Mouse (Mus musculus) thymus, adult 2 months (tissue): ENCODE data around the gene Foxn1. TPM values are rescaled to one million over a fixed set of nuclear protein-coding genes. Genes with fewer than 3 reads are reported as not detected.
A peak's percentile ranks its signal among the peaks of the same experiment; 100 is the strongest.

Experiments used
- DNase-seq: peaks from one replicate; pipeline ENCODE4 v3.0.0; 2021
- H3K27ac ChIP-seq: fragments of 200-500 bp; 2 replicates; pipeline ENCODE4 v1.5.1; 2012; ENCODE audit warnings: low read length, control low read depth; ENCODE audit not compliant: control insufficient read depth, insufficient read depth
- H3K27me3 ChIP-seq: fragments of 200-500 bp; 2 replicates; pipeline ENCODE4 v1.6.1; 2012; ENCODE audit warnings: mild to moderate bottlenecking, low read length, moderate library complexity, mixed read lengths; ENCODE audit not compliant: control insufficient read depth, insufficient read depth
- H3K36me3 ChIP-seq: fragments of 200-500 bp; 2 replicates; pipeline ENCODE4 v1.6.1; 2012; ENCODE audit warnings: mild to moderate bottlenecking, low read length, moderate library complexity; ENCODE audit not compliant: control insufficient read depth, insufficient read depth
- H3K4me1 ChIP-seq: fragments of 200-500 bp; replicated peaks from 2 replicates; pipeline ENCODE4 v1.6.1; 2012; ENCODE audit warnings: low read length; ENCODE audit not compliant: control insufficient read depth, insufficient read depth
- H3K4me3 ChIP-seq: fragments of 200-500 bp; 2 replicates; pipeline ENCODE4 v1.5.1; 2012; ENCODE audit warnings: mild to moderate bottlenecking, low read length, control low read depth, moderate library complexity; ENCODE audit not compliant: control insufficient read depth, insufficient read depth
- CTCF ChIP-seq: fragments of 200-500 bp; IDR thresholded peaks from 2 replicates; pipeline ENCODE4 v1.5.1; 2012; ENCODE audit warnings: mild to moderate bottlenecking, control low read depth, low read length, moderate library complexity, borderline replicate concordance; ENCODE audit not compliant: control insufficient read depth, poor library complexity, insufficient read depth; ENCODE audit errors: extremely low read depth
- POLR2A ChIP-seq: fragments of 200-500 bp; IDR thresholded peaks from 2 replicates; pipeline ENCODE4 v1.6.1; 2012; ENCODE audit warnings: mild to moderate bottlenecking, low read length, control low read depth, moderate library complexity; ENCODE audit not compliant: control insufficient read depth, poor library complexity, insufficient read depth; ENCODE audit errors: extremely low read depth
- WGBS: fragments of 180-500 bp; shearing (Covaris S2); methylation state at CpG from one replicate; pipeline ENCODE4 v1.1.7; 2018; 5-methylcytosine and 5-hydroxymethylcytosine counted together
- polyA plus RNA-seq: library from polyadenylated mRNA; depleted of rRNA; stranded (reverse); fragments of >200 nt; gene quantifications from 2 replicates; pipeline ENCODE4 v1.2.3, GENCODE M21; 2012

Foxn1 gene
- polyA plus RNA-seq, 1 experiment: 31.3 TPM

- no peaks in the 10 kb centered on the region for H3K27me3 ChIP-seq
- no peaks in the 10 kb centered on the region for H3K36me3 ChIP-seq
- TF ChIP-seq POLR2A (no peak), CTCF (no peak)
- peaks cover 29% of the 10 kb centered on the region for H3K4me1 ChIP-seq
- H3K4me3 ChIP-seq: no peak overlapping the region
- peak; percentile 53 for DNase-seq
- 10% methylated on average over 7 of the region's 7 CpGs for WGBS
- H3K27ac ChIP-seq: peak overlapping the region; percentile 11; the same call in 1 of the 2 replicates
Observed at GRCm38 (mm10) chr11:78345801-78346200, 40.6 kb downstream of the Foxn1 start.

DNA sequence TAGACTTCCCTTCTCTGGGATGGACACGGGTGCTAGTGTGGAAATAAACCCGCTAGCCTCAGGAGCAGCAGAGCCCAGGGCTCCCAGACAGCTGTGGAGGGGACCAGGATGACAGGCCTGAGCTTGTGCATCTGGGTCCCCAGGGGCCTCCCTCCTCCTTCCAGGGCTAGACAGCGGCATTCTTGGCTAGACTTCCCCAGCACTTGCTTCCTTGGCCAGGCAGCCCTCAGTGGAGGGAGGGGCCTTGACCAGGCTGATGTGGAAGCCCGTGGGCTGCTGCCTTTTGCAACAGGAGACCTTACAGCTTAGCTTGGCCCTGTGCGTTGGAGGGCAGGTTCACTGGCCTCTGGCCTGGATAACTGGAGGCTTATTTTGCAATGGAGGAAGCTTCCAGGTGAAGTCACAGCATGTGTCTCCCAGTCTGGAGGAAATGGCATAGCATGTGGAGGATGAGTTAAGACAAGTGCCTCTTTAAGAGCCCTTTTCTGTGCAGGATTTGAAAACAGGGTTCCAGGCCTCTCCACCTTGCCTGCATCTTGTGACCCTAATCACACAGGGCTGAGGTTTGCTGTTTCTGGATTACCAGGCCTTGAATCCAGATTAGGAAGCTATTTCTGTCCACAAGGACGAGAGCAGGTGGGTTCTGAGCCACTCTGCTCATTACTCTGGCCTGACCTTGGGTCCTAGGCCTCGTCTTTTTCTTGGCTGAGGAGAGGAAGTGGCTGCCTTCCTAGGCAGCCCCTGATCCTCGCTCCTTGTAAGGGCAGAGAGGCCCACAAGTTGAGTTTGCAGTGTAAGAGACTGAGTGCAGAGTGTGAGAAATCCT is 41.3 kb downstream of the Foxn1 start:
- WGBS: 58% methylated on average over 8 of the region's 8 CpGs
- TF ChIP-seq CTCF: no peak
- TF ChIP-seq POLR2A: no peak
- Histone ChIP-seq H3K4me1 (peaks cover 29% of the 10 kb centered on the region), H3K27ac (peak overlapping the region; percentile 11; the same call in 1 of the 2 replicates), H3K27me3 (no peaks in the 10 kb centered on the region), H3K4me3 (no peak overlapping the region), H3K36me3 (no peaks in the 10 kb centered on the region)
- DNase-seq: no peak

- Histone ChIP-seq H3K4me1 (peaks cover 29% of the 10 kb centered on the region), H3K27me3 (no peaks in the 10 kb centered on the region), H3K4me3 (0 out of 2 replicates have a peak overlapping the region, but pooled peaks have one; percentile 52), H3K27ac (no peak overlapping the region), H3K36me3 (no peaks in the 10 kb centered on the region; the same call in 1 of the 2 replicates)
- 90% methylated on average over 6 of the region's 6 CpGs for WGBS
- no peak for TF ChIP-seq POLR2A
- TF ChIP-seq CTCF: no peak
- DNase-seq: no peak
Observed at GRCm38 (mm10) chr11:78344328-78344889, 41.9 kb downstream of the Foxn1 start.

DNA sequence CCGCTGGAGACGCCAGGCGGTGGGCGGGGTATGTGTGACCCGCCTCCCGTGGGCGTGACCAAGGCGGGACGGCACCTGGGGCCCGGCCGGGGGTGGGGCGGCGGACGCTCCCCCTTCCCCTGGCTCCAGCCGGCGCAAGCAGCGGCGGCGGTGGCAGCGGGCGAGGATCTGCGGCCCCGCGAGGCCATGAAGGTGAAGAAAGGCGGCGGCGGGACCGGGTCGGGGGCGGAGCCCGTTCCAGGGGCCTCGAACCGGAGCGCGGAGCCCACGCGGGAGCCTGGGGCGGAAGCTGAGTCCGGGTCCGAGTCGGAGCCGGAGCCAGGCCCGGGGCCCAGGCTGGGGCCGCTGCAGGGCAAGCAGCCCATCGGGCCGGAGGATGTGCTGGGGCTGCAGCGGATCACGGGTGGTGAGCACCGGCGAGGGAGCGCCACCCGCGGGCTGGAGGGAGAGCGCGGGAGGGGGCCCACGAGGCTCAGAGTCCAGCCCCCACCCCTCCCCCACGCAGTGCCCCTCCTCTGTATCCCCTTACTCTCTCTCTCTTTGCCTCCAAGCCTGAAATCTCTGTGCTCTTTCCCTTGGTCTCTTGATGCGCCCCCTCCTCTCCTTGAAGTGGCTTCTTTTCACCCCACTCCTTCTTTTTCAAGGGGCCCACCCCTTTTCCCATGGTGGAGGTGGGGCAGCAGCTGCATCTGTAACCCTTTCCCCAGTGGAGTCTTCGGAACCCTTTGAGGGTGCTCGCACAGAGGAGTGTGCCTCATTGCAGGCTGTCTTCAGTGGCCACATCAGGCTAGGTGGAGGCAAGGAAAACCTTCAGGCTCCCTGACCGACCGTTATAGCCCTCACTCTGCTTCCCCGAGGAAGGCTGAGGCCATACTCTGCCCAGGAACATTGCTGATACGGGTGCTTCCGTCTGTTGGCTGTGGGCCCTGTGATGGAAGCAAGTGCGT is 42.7 kb downstream of the Foxn1 start, which contains the start of gene Unc119:
Gene Unc119 (plus strand): TSS at position 102 of the 947 bp plus-strand sequence.
- no peaks in the 10 kb centered on the region for H3K27me3 ChIP-seq
- DNase-seq: peak; percentile 85
- WGBS: 3% methylated on average over 64 of the region's 66 CpGs
- H3K27ac ChIP-seq: no peak within 1 kb of the TSS
- TF ChIP-seq CTCF (no peak), POLR2A (no peak)
- no peaks in the 10 kb centered on the region; the same call in none of the 2 replicates for H3K36me3 ChIP-seq
- peak within 1 kb of the TSS; percentile 52 for H3K4me3 ChIP-seq
- peaks cover 29% of the 10 kb centered on the region for H3K4me1 ChIP-seq

DNA sequence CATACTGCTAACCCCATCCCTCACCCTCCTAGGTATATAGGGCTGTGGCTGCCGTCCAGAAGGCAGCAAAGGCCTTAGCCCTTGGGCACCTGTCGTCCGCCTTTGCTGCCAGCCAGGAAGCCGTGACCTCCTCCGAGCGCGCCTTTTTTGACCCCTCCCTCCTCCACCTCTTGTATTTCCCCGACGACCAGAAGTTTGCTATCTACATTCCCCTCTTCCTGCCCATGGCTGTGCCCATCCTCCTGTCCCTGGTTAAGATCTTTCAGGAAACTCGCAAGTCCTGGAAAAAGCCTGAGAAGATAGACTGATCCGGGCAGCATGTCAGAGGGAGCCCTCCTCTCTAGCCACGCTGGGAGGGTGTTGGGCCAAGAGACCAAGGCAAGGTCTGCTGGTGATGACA is 44.7 kb downstream of the Foxn1 start:
- Histone ChIP-seq H3K36me3 (no peaks in the 10 kb centered on the region; the same call in none of the 2 replicates), H3K27ac (no peak overlapping the region), H3K27me3 (no peaks in the 10 kb centered on the region), H3K4me1 (peaks cover 27% of the 10 kb centered on the region), H3K4me3 (no peak overlapping the region)
- WGBS: 95% methylated on average over 12 of the region's 12 CpGs
- DNase-seq: no peak
- no peak for TF ChIP-seq POLR2A

DNA sequence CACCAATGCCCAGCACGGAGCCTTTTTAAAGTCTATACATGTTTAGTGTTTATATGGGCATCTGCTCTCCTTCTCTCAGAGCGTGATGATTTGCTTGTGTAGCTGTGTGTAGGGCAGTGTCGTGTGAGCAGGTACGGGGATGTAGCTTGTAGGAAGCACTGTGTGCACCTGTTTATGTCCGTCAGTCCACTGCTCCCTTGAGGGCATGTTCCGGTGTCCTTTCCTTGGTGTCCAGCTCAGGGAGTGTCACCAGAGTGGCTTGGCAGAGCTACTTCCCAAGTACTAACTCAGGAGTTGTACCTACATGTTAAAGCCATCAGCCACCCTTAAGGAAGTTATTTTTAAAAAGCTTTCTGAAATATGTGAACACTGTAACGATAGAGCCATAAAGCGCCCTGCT is 49.3 kb downstream of the Foxn1 start:
- Histone ChIP-seq H3K36me3 (peaks cover 7% of the 10 kb centered on the region), H3K27ac (no peak overlapping the region), H3K4me3 (no peak overlapping the region), H3K4me1 (no peaks in the 10 kb centered on the region), H3K27me3 (no peaks in the 10 kb centered on the region)
- 94% methylated on average over 8 of the region's 8 CpGs for WGBS
- no peak for DNase-seq
- TF ChIP-seq CTCF (no peak), POLR2A (no peak)
